Mouse (Mus musculus) gastrocnemius, adult 2 months (tissue): ENCODE results near the gene Gadd45b. TPM values are rescaled to one million over a fixed set of nuclear protein-coding genes. Genes with fewer than 3 reads are reported as not detected.
A peak's percentile ranks its signal among the peaks of the same experiment; 100 is the strongest.

Experiments used
- DNase-seq: peaks from one replicate; pipeline ENCODE4 v3.0.0; 2022
- H3K27ac ChIP-seq: fragments of 200-600 bp; 2 replicates; pipeline ENCODE4 v1.8.1; 2022; ENCODE audit warnings: mild to moderate bottlenecking
- H3K4me3 ChIP-seq: fragments of 200-600 bp; 2 replicates; pipeline ENCODE4 v1.8.1; 2022; ENCODE audit warnings: mild to moderate bottlenecking, moderate library complexity
- CTCF ChIP-seq: fragments of 200-600 bp; IDR thresholded peaks from 2 replicates; pipeline ENCODE4 v1.8.1; 2022; ENCODE audit warnings: antibody characterized with exemption, mild to moderate bottlenecking, moderate library complexity
- intact Hi-C: fragments of 180-260 bp; cut with DNase I; formaldehyde crosslinking; loops from one replicate; pipeline ENCODE4 v1.15.1; 2025
- long read RNA-seq, 2 experiments: library from polyadenylated mRNA; stranded (forward); transcript quantifications; one replicate each; pipeline ENCODE4 v2.0.0; 2021
- total RNA-seq, 2 experiments: library from RNA; stranded (reverse); gene quantifications; 2 replicates each; pipeline ENCODE4 v1.2.3; 2021

Gene Gadd45b
- total RNA-seq: 10 to 100 TPM; 23.6 to 28.4 TPM
- long read RNA-seq, experiment 1, partial matches to known transcripts: 0 of 3 reads
- long read RNA-seq, experiment 1, other reads (novel, unspliced or antisense): 0 of 3 reads
- long read RNA-seq, experiment 2, transcript Gadd45b-201 (4 exons, 1,284 nt): major isoform, 5 of 7 reads
- long read RNA-seq, experiment 2, partial matches to known transcripts: 0 of 7 reads
- long read RNA-seq, experiment 2, other reads (novel, unspliced or antisense): 0 of 7 reads

- intact Hi-C loops: loop anchor here (1.0 to 10.0 kb wide), 4 partner anchors 26 to 245 kb away; partner anchors contain the start of gene Eef2
- Histone ChIP-seq H3K4me3 (peak within 1 kb of the TSS; percentile 88), H3K27ac (peak within 1 kb of the TSS; percentile 96)
- no peak for TF ChIP-seq CTCF
- DNase-seq: peak; percentile 100
Measured at GRCm38 (mm10) chr10:80929299-80930226, at the start of gene Gadd45b. Gadd45b (plus strand) TSS chr10:80930073.

DNA sequence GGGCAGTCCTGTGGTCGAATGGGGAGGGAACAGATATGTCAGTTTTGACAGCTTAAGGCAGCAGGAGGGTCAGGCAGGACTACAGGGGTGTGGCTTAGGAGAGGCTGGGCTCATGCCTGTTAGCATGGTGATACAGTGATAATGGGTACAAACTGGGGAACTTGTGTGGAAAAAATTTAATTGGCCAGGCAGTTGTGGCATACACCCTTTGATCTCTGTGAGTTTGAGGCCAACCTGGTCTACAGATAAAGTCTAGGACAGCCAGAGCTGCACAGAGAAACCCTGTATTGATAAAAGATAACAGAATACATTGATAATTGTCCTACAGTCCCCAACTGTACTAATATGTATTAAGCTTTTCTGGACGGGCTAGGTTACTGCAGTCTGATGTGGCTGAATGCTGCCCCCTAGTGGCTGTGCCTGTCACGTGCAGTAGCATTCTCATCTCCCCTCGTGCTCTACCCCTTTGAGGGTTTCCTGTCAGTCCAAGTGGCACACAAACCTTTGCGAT, 49.7 kb upstream of the Gadd45b start:
- peak; percentile 77 for DNase-seq
- Histone ChIP-seq H3K4me3 (no peak overlapping the region), H3K27ac (no peak overlapping the region)
- TF ChIP-seq CTCF: peak; percentile 96
- intact Hi-C loops: loop anchor here (1.0 kb wide), 1 partner anchor 133 kb away; no protein-coding TSS in a partner anchor

- intact Hi-C loops: loop anchor here (1.0 kb wide), 2 partner anchors 114 to 134 kb away; no protein-coding TSS in a partner anchor
- TF ChIP-seq CTCF: no peak
- no peak overlapping the region for H3K4me3 ChIP-seq
- H3K27ac ChIP-seq: no peak overlapping the region
- no peak for DNase-seq
Measured at GRCm38 (mm10) chr10:80880901-80881300, 49.0 kb upstream of the Gadd45b start.

DNA sequence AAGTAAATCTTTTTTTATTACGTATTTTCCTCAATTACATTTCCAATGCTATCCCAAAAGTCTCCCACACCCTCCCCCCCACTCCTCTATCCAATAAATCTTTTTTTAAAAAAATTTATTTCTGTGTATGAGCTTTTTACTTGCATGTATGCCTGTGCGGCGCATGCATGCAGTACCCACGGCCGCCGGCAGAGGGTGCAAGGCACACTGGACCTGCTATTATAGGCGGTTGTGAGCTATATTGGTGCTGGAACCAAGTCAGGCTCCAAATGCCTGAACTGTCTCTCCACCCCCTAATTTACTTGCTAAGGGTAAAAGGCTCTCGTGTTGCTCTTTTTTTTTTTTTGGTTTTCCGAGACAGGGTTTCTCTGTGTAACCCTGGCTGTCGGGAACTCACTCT, 48.6 kb upstream of the Gadd45b start:
- peak; percentile 76 for TF ChIP-seq CTCF
- peak; percentile 85 for DNase-seq
- no peak overlapping the region for H3K4me3 ChIP-seq
- H3K27ac ChIP-seq: no peak overlapping the region
- intact Hi-C loops: loop anchor here (1.0 kb wide), 1 partner anchor 114 kb away; no protein-coding TSS in a partner anchor

DNA sequence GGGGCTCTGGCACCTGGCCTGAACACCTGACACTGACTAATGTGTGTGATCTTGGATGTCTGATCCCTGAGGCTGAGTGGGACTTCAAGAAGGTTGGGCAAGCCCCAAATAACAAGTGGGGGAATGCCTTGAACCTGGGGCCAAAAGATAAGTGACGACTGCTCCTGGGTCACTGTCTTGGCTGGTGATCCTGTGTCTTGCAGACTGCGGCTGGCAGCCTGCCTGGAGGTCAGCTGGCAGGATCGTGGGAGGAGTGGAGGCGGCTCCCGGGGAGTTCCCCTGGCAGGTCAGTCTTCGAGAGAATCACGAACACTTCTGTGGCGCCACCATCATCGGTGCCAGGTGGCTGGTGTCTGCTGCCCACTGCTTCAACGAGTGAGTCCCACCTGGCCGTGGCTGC, 42.7 kb upstream of the Gadd45b start:
- no peak for TF ChIP-seq CTCF
- DNase-seq: peak; percentile 89
- Histone ChIP-seq H3K4me3 (0 out of 2 replicates have a peak overlapping the region, but pooled peaks have one; percentile 4), H3K27ac (no peak overlapping the region)
- intact Hi-C loops: no loop called here

DNA sequence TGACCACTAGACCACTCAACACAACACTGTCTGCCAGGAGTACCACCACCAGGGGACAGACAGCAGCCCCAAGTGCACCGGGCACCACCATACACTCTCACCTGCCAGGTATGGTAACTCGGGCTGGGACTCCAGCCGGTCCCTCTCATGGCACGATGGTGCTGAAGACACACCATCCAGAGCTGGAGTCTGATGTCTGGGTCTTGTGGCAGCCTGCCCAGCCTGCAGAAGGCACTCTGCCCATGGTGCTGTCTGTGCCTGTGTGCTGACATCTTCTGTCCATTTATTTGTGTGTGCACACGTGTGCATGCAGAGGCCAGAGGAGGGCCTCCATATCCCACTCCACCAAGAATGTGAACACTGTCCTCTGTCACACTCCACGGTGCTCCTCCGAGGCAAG, 34.8 kb upstream of the Gadd45b start:
- DNase-seq: no peak
- H3K27ac ChIP-seq: no peak overlapping the region
- H3K4me3 ChIP-seq: no peak overlapping the region
- no peak for TF ChIP-seq CTCF
- intact Hi-C loops: no loop called here

DNA sequence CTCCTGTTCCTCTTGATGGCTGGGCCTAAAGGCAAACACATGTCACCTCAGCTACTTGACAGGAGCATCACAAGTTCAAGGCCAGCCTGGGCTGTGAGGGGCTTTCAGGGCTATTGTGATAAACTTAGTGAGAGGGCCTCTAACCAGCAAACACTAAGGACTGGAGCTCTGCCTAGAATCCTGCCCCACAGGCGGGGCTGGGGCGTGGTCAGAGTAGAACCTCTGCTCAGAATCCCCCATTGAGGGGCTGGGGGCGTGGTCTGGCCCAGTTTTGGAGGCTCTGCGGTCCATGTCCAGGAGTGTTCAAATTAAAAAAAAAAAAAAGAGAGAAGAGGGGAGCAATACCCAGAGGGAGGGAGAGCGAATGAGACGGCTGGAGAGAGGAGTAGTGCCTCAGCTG, 34.2 kb upstream of the Gadd45b start:
- intact Hi-C loops: no loop called here
- Histone ChIP-seq H3K27ac (no peak overlapping the region), H3K4me3 (no peak overlapping the region)
- no peak for TF ChIP-seq CTCF
- no peak for DNase-seq

DNA sequence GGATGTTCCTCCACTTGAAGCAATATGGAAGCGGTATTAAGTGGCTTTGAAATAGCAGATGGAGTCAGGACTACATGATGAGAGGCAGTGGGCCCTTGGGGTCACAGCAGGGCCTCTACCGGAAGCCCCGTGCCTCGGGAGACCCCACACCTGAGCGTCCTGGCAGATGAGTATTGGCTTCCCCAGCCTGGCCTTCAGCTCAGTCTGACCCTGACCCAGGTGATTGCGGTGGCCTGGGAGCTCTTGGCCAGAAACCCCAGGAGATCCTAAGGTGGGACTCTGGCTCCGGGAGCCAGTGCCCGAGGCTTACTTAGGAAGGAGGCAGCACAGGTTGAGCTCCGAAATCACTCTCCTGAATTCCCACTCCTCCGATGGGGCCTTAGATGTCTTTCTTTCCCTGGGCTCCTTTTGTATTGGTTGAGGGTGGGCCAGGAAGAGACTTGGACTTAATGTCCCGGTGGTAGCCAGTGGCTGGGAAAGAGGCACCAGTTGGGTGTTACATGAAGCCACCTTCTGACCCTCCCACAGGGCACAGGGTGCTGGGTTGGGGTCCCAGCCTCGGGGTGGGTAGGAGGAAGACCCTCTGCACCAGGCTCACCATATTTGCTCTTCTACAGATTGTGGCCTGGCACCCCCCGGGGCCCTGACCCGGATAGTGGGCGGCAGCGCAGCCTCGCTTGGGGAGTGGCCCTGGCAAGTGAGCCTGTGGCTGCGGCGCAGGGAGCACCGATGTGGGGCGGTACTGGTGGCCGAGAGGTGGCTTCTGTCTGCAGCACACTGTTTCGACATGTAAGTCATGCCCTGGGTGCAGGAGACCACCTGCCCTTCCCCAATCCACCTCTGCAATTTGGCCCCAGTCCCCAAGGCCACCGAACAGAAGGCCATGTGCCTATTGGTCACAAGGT, 33.0 kb upstream of the Gadd45b start:
- intact Hi-C loops: no loop called here
- DNase-seq: no peak
- Histone ChIP-seq H3K4me3 (no peak overlapping the region), H3K27ac (no peak overlapping the region)
- no peak for TF ChIP-seq CTCF

GRCm38 (mm10) chr10:80897861-80898510, 31.9 kb upstream of the Gadd45b start:
- no peak overlapping the region for H3K4me3 ChIP-seq
- intact Hi-C loops: no loop called here

DNA sequence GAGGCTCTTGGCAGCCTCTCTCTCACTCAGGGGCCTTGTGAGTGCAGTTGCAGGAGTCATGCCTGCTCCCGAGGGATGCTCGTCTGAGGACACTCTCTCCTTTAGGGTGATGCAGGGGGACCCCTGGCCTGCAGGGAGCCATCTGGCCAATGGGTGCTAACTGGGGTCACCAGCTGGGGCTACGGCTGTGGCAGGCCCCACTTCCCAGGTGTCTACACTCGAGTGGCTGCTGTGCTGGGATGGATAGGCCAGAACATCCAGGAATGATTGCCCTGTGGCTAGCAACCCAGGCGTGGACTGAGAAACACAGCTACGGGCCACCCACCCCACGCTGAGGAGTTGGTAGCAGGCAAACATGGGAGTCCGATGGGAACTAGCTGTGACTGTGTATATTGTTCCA, 30.8 kb upstream of the Gadd45b start:
- Histone ChIP-seq H3K4me3 (peak overlapping the region; percentile 87; the same call in 1 of the 2 replicates), H3K27ac (no peak overlapping the region)
- DNase-seq: no peak
- TF ChIP-seq CTCF: no peak
- intact Hi-C loops: no loop called here

More at GRCm38 (mm10) chr10:80897861-80898510, 31.9 kb upstream of the Gadd45b start:
- TF ChIP-seq CTCF: no peak
- DNase-seq: no peak
- no peak overlapping the region for H3K27ac ChIP-seq

DNA sequence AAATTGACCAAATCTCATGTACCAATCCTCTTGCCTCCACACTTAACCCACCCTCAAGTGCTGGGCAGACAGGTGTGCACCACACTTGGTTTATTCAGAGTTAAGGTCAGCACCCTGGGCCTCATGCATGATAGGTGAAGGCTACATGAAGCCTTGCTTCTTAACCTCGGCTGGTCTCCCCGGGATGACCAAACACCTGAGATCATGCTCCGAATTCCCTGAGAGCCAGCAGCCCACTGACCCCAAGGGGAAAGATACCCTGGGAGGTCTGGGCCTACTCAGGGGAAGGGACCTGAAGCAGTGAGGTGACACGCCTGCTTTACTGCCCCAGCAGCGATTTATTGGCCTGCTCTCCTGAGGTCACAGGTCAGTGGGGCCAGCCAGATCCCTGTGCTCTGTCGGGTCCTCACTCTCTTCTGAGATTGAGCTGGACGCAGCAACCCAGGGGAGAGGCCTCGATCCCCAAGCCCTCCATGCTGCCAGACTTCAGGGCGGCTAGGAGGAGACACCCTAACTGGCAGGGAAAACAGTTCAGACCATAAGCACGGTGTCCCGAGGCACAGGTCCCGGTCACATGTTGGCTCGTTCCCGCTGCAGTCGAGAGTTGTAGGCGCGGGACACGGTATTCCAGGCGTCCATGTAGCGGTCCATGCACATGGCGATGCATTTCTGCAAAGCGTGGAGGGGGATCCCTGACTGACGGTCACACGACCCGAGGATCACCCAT, 30.1 kb upstream of the Gadd45b start:
- Histone ChIP-seq H3K4me3 (peak overlapping the region; percentile 87), H3K27ac (peak overlapping the region; percentile 96)
- intact Hi-C loops: loop anchor here (5.0 kb wide), 1 partner anchor 278 kb away; the partner anchor contains the start of gene Eef2
- no peak for TF ChIP-seq CTCF
- no peak for DNase-seq
